7 mouse cellular contexts compared by ENCODE assay signal in the genomic region with DNA sequence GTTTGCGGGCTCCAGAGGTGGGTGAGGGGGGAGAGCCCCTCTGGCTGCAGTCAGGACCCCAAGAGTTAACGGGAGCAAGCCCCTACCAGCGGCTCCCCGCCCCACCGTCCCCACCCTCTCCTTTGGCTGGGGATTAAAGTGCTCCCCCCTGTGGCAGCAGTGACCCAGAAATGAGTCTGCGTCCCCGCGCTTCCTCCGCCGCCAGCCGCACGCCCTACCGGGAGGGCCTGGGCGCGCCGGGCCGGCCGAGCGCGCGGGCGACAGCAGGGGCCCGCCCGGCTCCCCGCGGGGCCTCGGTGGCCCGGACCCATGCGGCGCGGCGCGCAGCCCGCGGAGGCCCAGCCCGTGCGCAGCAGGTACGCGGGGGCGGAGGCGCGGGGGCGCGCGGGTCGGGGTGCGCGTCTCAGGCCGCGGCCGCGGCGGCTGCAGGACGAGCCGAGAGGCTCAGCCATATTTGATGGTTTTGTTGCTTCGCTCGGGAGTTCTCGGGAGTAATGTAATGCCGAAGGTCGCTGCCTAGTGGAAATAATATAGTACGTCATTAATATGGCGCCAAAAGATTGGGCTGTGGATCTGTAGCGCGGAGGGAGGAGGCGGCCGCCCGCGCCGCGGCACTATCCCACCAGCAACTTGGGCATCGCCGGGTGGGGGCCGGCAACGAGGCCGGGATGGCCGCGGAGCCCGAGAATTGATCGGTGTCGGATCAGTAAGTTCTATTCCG. TPM values are rescaled to one million over a fixed set of nuclear protein-coding genes. Genes with fewer than 3 reads are reported as not detected.
DNase-seq lines count a peak whose midpoint lies in the region; ATAC-seq and TF ChIP-seq lines count a peak whose summit lies in the region.

No protein-coding gene starts in this region.

- TF ChIP-seq POLR2A in heart, adult 2 months (IDR thresholded peaks at IDR 0.05; ENCODE audit: insufficient read depth, low read depth, low read length), result peak; percentile 50; the same call in 1 of the 2 replicates
- TF ChIP-seq POLR2A in spleen, adult 2 months (IDR thresholded peaks at IDR 0.05; ENCODE audit: low read depth, low read length), result no peak

- H3K27me3 ChIP-seq in embryonic facial prominence, embryonic 12.5 days, result 0 out of 2 replicates have a peak, but pooled peaks cover 3% of the 10 kb centered on the region
- H3K27me3 ChIP-seq in heart, adult 2 months (ENCODE audit: control insufficient read depth, insufficient read depth, low read length), result no peaks in the 10 kb centered on the region
- H3K27me3 ChIP-seq in limb, embryonic 13.5 days, result no peaks in the 10 kb centered on the region
- no peaks in the 10 kb centered on the region for H3K27me3 ChIP-seq in midbrain, embryonic 15.5 days (replicated peaks)
- H3K27me3 ChIP-seq in spleen, adult 2 months (ENCODE audit: control insufficient read depth, insufficient read depth, low read length), result peaks cover 2% of the 10 kb centered on the region; the same call in 1 of the 2 replicates

- TF ChIP-seq EP300 in heart, adult 2 months (IDR thresholded peaks at IDR 0.05; ENCODE audit: insufficient read depth, low read depth, low read length), result 0 out of 2 replicates have a peak, but pooled peaks have one; percentile 11

- ATAC-seq in embryonic facial prominence, embryonic 12.5 days (ENCODE audit: insufficient number of reproducible peaks, insufficient read depth, low FRiP score, low TSS enrichment), result peak; percentile 73
- ATAC-seq in limb, embryonic 13.5 days (ENCODE audit: low FRiP score, low read depth), result peak; percentile 65
- ATAC-seq in midbrain, embryonic 15.5 days (replicated peaks), result peak; percentile 66

- H3K79me2 ChIP-seq in heart, adult 2 months (replicated peaks; ENCODE audit: control insufficient read depth, insufficient read depth, low read length), result no peaks in the 10 kb centered on the region

- peak overlapping the region; percentile 85 for H3K27ac ChIP-seq in embryonic facial prominence, embryonic 12.5 days
- peak overlapping the region; percentile 96 for H3K27ac ChIP-seq in heart, adult 2 months
- H3K27ac ChIP-seq in limb, embryonic 13.5 days, result peak overlapping the region; percentile 81
- peak overlapping the region; percentile 95 for H3K27ac ChIP-seq in midbrain, embryonic 15.5 days
- H3K27ac ChIP-seq in spleen, adult 2 months (ENCODE audit: insufficient read depth, low read length), result peak overlapping the region; percentile 85

- peak overlapping the region; percentile 77 for H3K9ac ChIP-seq in embryonic facial prominence, embryonic 12.5 days
- peak overlapping the region; percentile 69 for H3K9ac ChIP-seq in heart, adult 2 months (ENCODE audit: low read depth, low read length)
- H3K9ac ChIP-seq in limb, embryonic 13.5 days, result peak overlapping the region; percentile 74
- H3K9ac ChIP-seq in midbrain, embryonic 15.5 days, result peak overlapping the region; percentile 92

- peak; percentile 64 for TF ChIP-seq CTCF in heart, adult 2 months (IDR thresholded peaks at IDR 0.05)
- peak; percentile 67; the same call in 1 of the 2 replicates for TF ChIP-seq CTCF in spleen, adult 2 months (IDR thresholded peaks at IDR 0.05; ENCODE audit: extremely low read depth, insufficient read depth, insufficient read length, insufficient replicate concordance)

- H3K4me1 ChIP-seq in embryonic facial prominence, embryonic 12.5 days, result no peaks in the 10 kb centered on the region
- 0 out of 2 replicates have a peak, but pooled peaks cover 1% of the 10 kb centered on the region for H3K4me1 ChIP-seq in heart, adult 2 months (ENCODE audit: control insufficient read depth, insufficient read depth, low read length)
- peaks cover 10% of the 10 kb centered on the region; the same call in 1 of the 2 replicates for H3K4me1 ChIP-seq in limb, embryonic 13.5 days
- H3K4me1 ChIP-seq in midbrain, embryonic 15.5 days, result peaks cover 19% of the 10 kb centered on the region
- no peaks in the 10 kb centered on the region; the same call in 1 of the 2 replicates for H3K4me1 ChIP-seq in spleen, adult 2 months (ENCODE audit: control insufficient read depth, insufficient read depth, insufficient read length)

- intact Hi-C loops in heart, adult 2 months (cut with DNase I), result loop anchor here (1.0 to 10.0 kb wide), 8 partner anchors 136 to 481 kb away; a partner anchor contains a TSS

- under 1% methylated on average over 81 of the region's 81 CpGs for WGBS in embryonic facial prominence, embryonic 12.5 days
- WGBS in heart, adult 2 months, result under 1% methylated on average over 80 of the region's 81 CpGs
- under 1% methylated on average over 81 of the region's 81 CpGs for WGBS in limb, embryonic 13.5 days
- WGBS in midbrain, embryonic 15.5 days, result under 1% methylated on average over 73 of the region's 81 CpGs
- WGBS in spleen, adult 2 months, result 2% methylated on average over 81 of the region's 81 CpGs

- peak overlapping the region; percentile 77 for H3K4me3 ChIP-seq in embryonic facial prominence, embryonic 12.5 days
- H3K4me3 ChIP-seq in heart, adult 2 months, result peak overlapping the region; percentile 71
- peak overlapping the region; percentile 65 for H3K4me3 ChIP-seq in limb, embryonic 13.5 days
- peak overlapping the region; percentile 75 for H3K4me3 ChIP-seq in midbrain, embryonic 15.5 days
- peak overlapping the region; percentile 90 for H3K4me3 ChIP-seq in spleen, adult 2 months (ENCODE audit: extremely low read depth, insufficient read depth, insufficient read length)

- DNase-seq in adrenal gland, postnatal 25 days, result peak; percentile 86
- peak; percentile 87 to 89 for DNase-seq in heart, adult 2 months
- peak; percentile 73 to 80 for DNase-seq in kidney, adult 8-10 months
- DNase-seq in spleen, adult 2 months (ENCODE audit: low read depth in 1 of 2, low spot score in 2 of 2), result peak in 1 of 2 experiments; percentile 83

- H3K9me3 ChIP-seq in embryonic facial prominence, embryonic 12.5 days, result no peaks in the 10 kb centered on the region
- H3K9me3 ChIP-seq in limb, embryonic 13.5 days, result no peaks in the 10 kb centered on the region
- H3K9me3 ChIP-seq in midbrain, embryonic 15.5 days, result no peaks in the 10 kb centered on the region

- no peaks in the 10 kb centered on the region for H3K36me3 ChIP-seq in embryonic facial prominence, embryonic 12.5 days
- no peaks in the 10 kb centered on the region for H3K36me3 ChIP-seq in heart, adult 2 months (ENCODE audit: control insufficient read depth, insufficient read depth, low read length)
- H3K36me3 ChIP-seq in limb, embryonic 13.5 days, result no peaks in the 10 kb centered on the region
- H3K36me3 ChIP-seq in midbrain, embryonic 15.5 days (replicated peaks), result no peaks in the 10 kb centered on the region
- H3K36me3 ChIP-seq in spleen, adult 2 months (ENCODE audit: control insufficient read depth, insufficient read depth, low read length), result no peaks in the 10 kb centered on the region

- peak overlapping the region; percentile 97 for H3K4me2 ChIP-seq in embryonic facial prominence, embryonic 12.5 days (replicated peaks)
- peak overlapping the region; percentile 97 for H3K4me2 ChIP-seq in limb, embryonic 13.5 days (replicated peaks)
- H3K4me2 ChIP-seq in midbrain, embryonic 15.5 days, result peak overlapping the region; percentile 79

RNA-seq across cellular contexts. Expression of a gene that starts 7.8 kb away (rescaled TPM):
- 50.1 and 56.5 TPM in 2 replicates for total RNA-seq in adrenal gland, postnatal 25 days (2021)
- 13.2 and 13.4 TPM in 2 replicates for polyA plus RNA-seq in embryonic facial prominence, embryonic 12.5 days (2016; fragmentation: Nextera tagmentation; extraction: Ambion mirVana)
- 10 to 100 TPM; 28.5 to 38.6 TPM for total RNA-seq in heart, adult 2 months (2021)
- 10.1 and 24.0 TPM in 2 replicates for polyA plus RNA-seq in heart, adult 2 months (2012; rRNA removed)
- polyA plus RNA-seq in limb, embryonic 13.5 days (2015; fragmentation: Nextera tagmentation; extraction: Ambion mirVana), result 11.4 and 11.9 TPM in 2 replicates
- polyA plus RNA-seq in midbrain, embryonic 15.5 days (2015; fragmentation: Nextera tagmentation; extraction: Ambion mirVana), result 13.8 and 14.0 TPM in 2 replicates
- polyA plus RNA-seq in spleen, adult 2 months (2012; rRNA removed), result 11.3 and 16.3 TPM in 2 replicates
